Mouse (Mus musculus) lung, embryonic 15.5 days (tissue): ENCODE measurements around the gene Chchd6. TPM values are rescaled to one million over a fixed set of nuclear protein-coding genes. Genes with fewer than 3 reads are reported as not detected.

Experiments
- ATAC-seq: fragments of 200-750 bp; cut with Nextera tagmentation; 2 replicates; pipeline ENCODE4 v1.8.0; 2017; ENCODE audit warnings: moderate number of reproducible peaks, borderline replicate concordance; ENCODE audit not compliant: low FRiP score, low TSS enrichment; ENCODE audit errors: extremely low read depth
- H3K27ac ChIP-seq: fragments of 300-500 bp; sonication (generic); 2 replicates; pipeline ENCODE4 v1.5.1; 2015; ENCODE audit warnings: moderate library complexity, mild to moderate bottlenecking, inconsistent platforms
- H3K27me3 ChIP-seq: fragments of 300-500 bp; sonication (generic); 2 replicates; pipeline ENCODE4 v1.6.1; 2015; ENCODE audit warnings: inconsistent platforms
- H3K36me3 ChIP-seq: fragments of 300-500 bp; sonication (generic); 2 replicates; pipeline ENCODE4 v1.6.1; 2015; ENCODE audit warnings: inconsistent platforms
- H3K4me1 ChIP-seq: fragments of 300-500 bp; sonication (generic); 2 replicates; pipeline ENCODE4 v1.6.1; 2015; ENCODE audit warnings: inconsistent platforms
- H3K4me2 ChIP-seq: fragments of 300-500 bp; sonication (generic); 2 replicates; pipeline ENCODE4 v1.6.1; 2015; ENCODE audit warnings: inconsistent platforms, mild to moderate bottlenecking, moderate library complexity
- H3K4me3 ChIP-seq: fragments of 300-500 bp; sonication (generic); 2 replicates; pipeline ENCODE4 v1.5.1; 2015; ENCODE audit warnings: mild to moderate bottlenecking, inconsistent platforms
- H3K9ac ChIP-seq: fragments of 300-500 bp; sonication (generic); 2 replicates; pipeline ENCODE4 v1.6.1; 2015; ENCODE audit warnings: inconsistent platforms
- H3K9me3 ChIP-seq: fragments of 300-500 bp; sonication (generic); 2 replicates; pipeline ENCODE4 v1.6.1; 2016; ENCODE audit warnings: inconsistent platforms
- WGBS: fragments of 180-500 bp; shearing (Covaris S2); methylation state at CpG from one replicate; pipeline ENCODE4 v1.1.7; 2015; 5-methylcytosine and 5-hydroxymethylcytosine counted together
- polyA plus RNA-seq: library from polyadenylated mRNA; unstranded; fragments of >200 nt; fragmentation: Nextera tagmentation; extraction: Ambion mirVana; gene quantifications from 2 replicates; pipeline ENCODE4 v1.2.1, GENCODE M21; 2015

The Chchd6 gene
- polyA plus RNA-seq, 1 experiment from 2014 or later, result 60.8 TPM

DNA sequence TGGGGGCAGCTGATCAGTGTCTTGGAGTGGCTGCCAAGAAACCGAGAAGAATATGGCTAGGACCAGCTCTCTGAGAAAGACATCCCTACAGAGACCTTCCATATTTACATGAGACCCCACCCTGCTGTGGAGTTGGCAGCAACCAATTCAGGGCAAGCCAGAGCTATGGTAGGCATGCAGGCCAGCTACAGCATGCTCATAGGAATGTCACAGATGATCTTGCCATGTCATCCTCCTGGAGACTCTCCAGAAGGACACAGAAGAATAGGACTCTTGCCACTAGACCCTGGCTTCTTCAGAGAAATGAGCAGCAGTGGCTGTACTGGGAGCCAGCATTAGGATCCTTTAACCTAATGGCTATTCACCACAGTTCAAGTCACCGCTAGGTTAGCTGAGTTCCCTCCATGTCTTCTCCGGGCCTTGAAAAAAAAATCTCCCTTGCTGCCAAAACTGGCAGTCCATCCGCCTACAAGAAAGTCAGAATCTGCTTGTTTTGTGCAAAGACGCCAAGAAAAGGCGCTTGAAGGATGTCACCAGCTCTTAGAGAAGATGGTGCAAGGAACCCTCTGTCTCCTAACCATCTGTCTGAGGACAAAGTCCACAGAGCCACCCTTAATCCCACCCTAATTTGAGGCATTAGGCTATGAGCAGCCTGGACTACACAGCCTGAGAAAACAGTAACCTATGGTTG is 43.0 kb downstream of the Chchd6 start:
- no peak for ATAC-seq
- Histone ChIP-seq H3K27ac (no peak overlapping the region), H3K4me2 (no peak overlapping the region), H3K9ac (no peak overlapping the region), H3K27me3 (no peaks in the 10 kb centered on the region), H3K4me3 (no peak overlapping the region), H3K9me3 (no peaks in the 10 kb centered on the region), H3K36me3 (no peaks in the 10 kb centered on the region), H3K4me1 (peaks cover 4% of the 10 kb centered on the region; the same call in 1 of the 2 replicates)
- WGBS, result 71% methylated on average over 6 of the region's 6 CpGs

DNA sequence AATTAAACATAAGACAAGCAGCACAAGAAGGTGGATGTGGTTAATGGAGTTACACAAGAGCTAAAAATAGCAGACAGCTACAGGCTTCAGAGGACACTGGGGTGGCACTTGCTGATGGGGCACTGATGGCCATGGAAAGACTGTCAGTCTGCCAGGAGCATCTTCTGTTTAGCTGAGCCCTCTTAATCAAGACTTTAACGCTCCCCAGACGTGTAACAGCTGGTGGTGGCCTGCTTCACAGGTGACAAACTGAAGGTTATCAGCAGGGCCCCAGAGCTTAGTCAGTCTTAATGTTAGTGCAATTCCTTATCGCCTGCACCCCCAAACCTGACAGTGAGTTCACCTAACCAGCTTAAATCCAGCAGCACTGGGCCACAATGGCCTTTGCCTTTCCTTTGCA is 46.3 kb downstream of the Chchd6 start:
- Histone ChIP-seq H3K9me3 (no peaks in the 10 kb centered on the region), H3K4me1 (peaks cover 4% of the 10 kb centered on the region; the same call in 1 of the 2 replicates), H3K4me3 (no peak overlapping the region), H3K27ac (no peak overlapping the region), H3K4me2 (no peak overlapping the region), H3K9ac (no peak overlapping the region), H3K36me3 (no peaks in the 10 kb centered on the region), H3K27me3 (no peaks in the 10 kb centered on the region)
- no peak for ATAC-seq
- WGBS, result 48% methylated on average over 3 of the region's 3 CpGs

DNA sequence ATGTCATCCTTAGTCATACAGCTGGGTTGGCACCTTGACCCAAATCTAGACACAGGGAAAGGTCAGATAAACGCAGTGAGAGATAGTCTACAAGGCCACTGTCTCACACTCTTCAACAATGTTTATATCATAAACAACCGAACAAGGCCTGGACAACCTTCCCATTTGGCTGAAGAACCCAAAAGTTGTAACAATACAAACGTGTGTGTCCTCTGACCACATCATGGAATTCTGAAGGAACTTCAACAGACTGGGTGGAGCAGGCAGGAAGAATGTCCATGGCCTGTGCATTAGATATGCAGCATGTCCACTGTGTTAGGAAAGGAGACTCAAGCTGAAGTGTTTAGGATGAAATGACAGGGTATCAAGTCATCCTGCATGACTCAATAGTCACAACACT is 47.5 kb downstream of the Chchd6 start:
- no peaks in the 10 kb centered on the region for H3K36me3 ChIP-seq
- H3K9me3 ChIP-seq, result no peaks in the 10 kb centered on the region
- H3K27me3 ChIP-seq, result no peaks in the 10 kb centered on the region
- H3K4me1 ChIP-seq, result peaks cover 3% of the 10 kb centered on the region; the same call in 1 of the 2 replicates
- H3K4me2 ChIP-seq, result no peak overlapping the region
- no peak overlapping the region for H3K27ac ChIP-seq
- H3K4me3 ChIP-seq, result no peak overlapping the region
- WGBS, result 63% methylated on average over 3 of the region's 3 CpGs
- no peak for ATAC-seq
- H3K9ac ChIP-seq, result no peak overlapping the region

DNA sequence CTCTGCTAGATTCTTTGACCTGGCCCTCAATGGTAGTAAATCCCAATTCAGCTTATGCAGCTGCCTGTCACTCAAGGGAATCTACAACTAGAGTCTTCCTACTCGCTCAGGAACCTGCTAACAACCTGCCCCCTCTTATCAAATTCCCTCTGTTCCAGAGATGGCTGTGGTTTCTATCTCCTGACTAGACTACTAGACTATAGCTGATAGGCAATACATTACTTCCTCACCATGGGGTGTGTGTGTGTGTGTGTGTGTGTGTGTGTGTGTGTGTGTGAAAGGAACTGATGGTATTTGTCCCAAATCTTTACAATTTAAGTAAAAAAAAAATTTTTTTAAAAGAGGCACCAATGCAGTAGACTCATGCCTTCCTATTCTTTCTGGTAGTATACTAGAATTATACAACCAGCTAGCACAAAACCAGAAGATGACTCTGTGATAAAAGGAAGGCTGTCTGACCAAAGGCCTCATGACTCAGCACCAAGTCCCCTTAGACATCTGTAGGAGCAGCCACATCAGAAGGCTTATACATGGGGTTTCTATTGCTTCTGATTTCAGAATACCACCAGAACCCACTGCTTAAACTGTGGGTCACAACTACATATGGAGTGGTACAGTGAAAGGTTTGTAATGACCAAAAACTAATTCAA is 57.2 kb downstream of the Chchd6 start:
- Histone ChIP-seq H3K9me3 (no peaks in the 10 kb centered on the region), H3K4me1 (0 out of 2 replicates have a peak, but pooled peaks cover 3% of the 10 kb centered on the region), H3K4me3 (no peak overlapping the region), H3K9ac (no peak overlapping the region), H3K36me3 (no peaks in the 10 kb centered on the region), H3K27me3 (no peaks in the 10 kb centered on the region), H3K4me2 (no peak overlapping the region), H3K27ac (no peak overlapping the region)
- no peak for ATAC-seq
- 73% methylated on average over 1 of the region's 1 CpGs for WGBS

DNA sequence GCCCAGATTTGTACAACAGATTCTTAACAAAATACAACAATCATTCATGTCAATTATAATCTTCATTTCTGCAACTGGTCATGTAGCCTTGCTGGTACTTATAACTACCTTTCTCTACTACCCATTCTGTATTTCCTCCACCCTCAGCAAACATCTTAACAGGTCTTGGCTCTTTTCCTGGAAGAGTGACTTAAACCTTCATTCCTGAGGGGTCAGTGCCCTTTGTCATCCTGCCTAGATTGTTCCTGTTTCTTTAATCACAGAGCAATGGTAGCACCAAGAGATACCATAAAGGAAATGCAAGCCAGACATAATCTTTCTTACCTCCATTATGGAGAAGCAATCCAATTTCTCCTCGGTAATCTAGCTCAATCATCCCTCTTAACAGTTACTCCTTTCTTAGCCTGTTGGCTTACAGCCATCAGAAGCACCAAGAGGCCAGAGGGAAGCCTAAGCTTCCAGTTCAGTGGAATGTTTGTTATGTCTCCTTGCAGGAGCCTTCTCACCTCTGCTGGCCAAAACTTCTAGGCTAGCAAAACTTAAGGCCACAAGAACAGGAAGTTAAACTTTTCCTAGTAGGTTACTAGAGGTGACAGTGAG is 59.7 kb downstream of the Chchd6 start:
- Histone ChIP-seq H3K9me3 (no peaks in the 10 kb centered on the region), H3K27me3 (no peaks in the 10 kb centered on the region), H3K36me3 (no peaks in the 10 kb centered on the region), H3K4me1 (0 out of 2 replicates have a peak, but pooled peaks cover 3% of the 10 kb centered on the region), H3K9ac (no peak overlapping the region), H3K4me3 (no peak overlapping the region), H3K4me2 (no peak overlapping the region), H3K27ac (no peak overlapping the region)
- WGBS, result 16% methylated on average over 1 of the region's 1 CpGs
- no peak for ATAC-seq

DNA sequence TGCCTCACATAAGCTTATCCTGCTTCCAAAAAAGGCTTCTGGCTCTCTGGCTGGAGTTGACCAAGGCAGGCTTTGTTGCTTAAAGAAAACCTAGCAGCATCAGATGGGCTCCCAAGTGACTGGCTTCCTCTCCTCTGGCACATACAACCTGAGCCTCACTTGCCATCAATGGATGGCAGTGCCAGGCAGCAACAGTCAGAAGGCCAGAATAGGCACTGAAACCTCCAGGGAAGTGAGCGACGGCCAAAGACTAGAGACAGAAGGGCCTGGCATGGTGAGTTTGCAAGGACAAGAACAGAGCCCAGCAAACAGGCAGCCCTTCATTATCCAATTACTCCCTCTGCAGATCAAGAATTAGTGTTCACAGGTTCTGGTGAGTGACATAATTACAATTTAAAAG is 70.7 kb downstream of the Chchd6 start:
- Histone ChIP-seq H3K4me1 (no peaks in the 10 kb centered on the region), H3K27me3 (no peaks in the 10 kb centered on the region), H3K4me2 (no peak overlapping the region), H3K27ac (no peak overlapping the region), H3K9me3 (no peaks in the 10 kb centered on the region), H3K36me3 (no peaks in the 10 kb centered on the region), H3K9ac (no peak overlapping the region), H3K4me3 (no peak overlapping the region)
- WGBS, result 81% methylated on average over 2 of the region's 2 CpGs
- no peak for ATAC-seq

DNA sequence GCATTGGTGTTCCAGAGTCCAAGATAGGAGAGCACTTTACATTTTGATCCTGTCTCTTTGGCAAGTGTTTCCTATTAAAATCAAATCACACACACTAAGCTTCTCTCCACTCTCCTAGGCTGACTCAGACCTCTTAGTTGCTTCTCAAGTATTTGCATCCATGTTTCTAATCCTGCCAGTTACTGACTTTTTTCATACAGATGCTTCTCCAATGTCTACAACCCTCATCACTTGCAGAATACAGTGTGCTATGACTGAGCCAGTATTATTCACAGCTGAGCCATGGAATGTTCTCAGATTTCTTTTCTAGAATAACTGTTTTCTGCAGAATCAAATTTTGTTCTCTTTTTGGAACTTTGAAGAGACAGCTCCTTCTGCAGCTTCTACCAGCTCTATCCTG is 85.3 kb downstream of the Chchd6 start:
- Histone ChIP-seq H3K27me3 (no peaks in the 10 kb centered on the region), H3K36me3 (no peaks in the 10 kb centered on the region), H3K27ac (no peak overlapping the region), H3K9me3 (no peaks in the 10 kb centered on the region), H3K4me3 (no peak overlapping the region), H3K4me1 (no peaks in the 10 kb centered on the region), H3K9ac (no peak overlapping the region), H3K4me2 (no peak overlapping the region)
- ATAC-seq, result no peak

DNA sequence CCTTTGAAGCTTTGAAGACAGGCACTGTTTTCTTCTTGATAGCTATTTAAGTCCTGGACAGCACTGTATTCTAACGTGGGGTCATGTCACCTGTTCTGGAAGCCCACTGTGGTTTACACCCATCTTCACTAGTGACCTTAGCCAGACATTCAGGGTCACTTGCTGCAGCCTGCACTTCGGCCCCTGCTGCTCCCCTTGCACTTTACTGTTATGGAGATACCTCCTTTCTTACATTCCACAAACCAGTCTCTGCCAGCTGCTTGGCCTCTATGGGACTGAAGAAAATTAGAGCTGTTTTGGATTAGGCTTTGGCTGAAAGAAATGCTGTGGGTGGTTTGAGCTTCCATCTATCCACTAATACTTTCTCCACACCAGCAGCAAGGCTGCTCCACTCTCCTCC is 86.7 kb downstream of the Chchd6 start:
- Histone ChIP-seq H3K9me3 (no peaks in the 10 kb centered on the region), H3K27ac (no peak overlapping the region), H3K27me3 (no peaks in the 10 kb centered on the region), H3K9ac (no peak overlapping the region), H3K4me1 (no peaks in the 10 kb centered on the region), H3K4me3 (no peak overlapping the region), H3K4me2 (no peak overlapping the region), H3K36me3 (no peaks in the 10 kb centered on the region)
- no peak for ATAC-seq
- WGBS, result 70% methylated on average over 2 of the region's 2 CpGs

DNA sequence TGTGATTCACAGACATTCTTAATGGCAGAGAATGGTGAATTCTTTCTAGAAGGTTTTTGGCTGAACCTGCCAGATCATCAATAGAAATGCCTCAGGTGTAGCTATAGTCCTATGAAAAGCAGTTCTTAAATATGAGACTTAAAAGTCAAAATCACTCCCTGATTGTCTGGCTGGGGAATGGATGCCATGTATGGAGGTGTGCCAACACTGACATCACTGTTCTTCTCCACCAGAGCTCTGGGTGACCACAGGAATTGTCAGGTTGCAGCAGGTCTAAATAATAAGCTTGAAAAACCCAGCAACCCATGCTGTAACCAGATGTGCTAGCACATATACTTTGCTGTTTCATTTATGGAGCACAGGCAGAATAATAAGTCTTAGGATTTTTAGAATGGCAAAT is 87.2 kb downstream of the Chchd6 start:
- Histone ChIP-seq H3K27me3 (no peaks in the 10 kb centered on the region), H3K27ac (no peak overlapping the region), H3K9ac (no peak overlapping the region), H3K4me1 (no peaks in the 10 kb centered on the region), H3K4me2 (no peak overlapping the region), H3K36me3 (no peaks in the 10 kb centered on the region), H3K9me3 (no peaks in the 10 kb centered on the region), H3K4me3 (no peak overlapping the region)
- ATAC-seq, result no peak

DNA sequence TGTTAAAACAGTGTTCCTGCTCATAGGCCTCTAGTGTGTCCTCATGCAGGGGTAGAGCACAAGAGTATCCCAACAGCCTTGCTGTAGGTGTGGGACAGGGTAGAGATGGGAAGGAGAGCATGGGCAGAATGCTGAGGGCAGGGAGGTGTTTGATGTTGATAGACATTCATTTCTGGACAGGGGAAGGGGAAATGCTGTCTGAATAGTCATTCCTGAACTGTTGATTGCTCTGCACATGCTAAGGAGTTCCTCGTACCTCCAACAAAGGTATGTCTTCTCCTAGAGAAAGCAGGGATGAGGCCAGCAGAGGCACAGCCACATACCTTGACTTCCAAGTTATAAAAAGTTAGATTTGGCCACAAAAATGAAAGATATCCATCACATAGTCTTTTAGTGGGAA is 95.5 kb downstream of the Chchd6 start:
- WGBS, result 84% methylated on average over 1 of the region's 1 CpGs
- Histone ChIP-seq H3K4me2 (no peak overlapping the region), H3K27ac (no peak overlapping the region), H3K36me3 (no peaks in the 10 kb centered on the region), H3K4me3 (no peak overlapping the region), H3K27me3 (no peaks in the 10 kb centered on the region), H3K9ac (no peak overlapping the region), H3K9me3 (no peaks in the 10 kb centered on the region), H3K4me1 (no peaks in the 10 kb centered on the region)
- no peak for ATAC-seq

DNA sequence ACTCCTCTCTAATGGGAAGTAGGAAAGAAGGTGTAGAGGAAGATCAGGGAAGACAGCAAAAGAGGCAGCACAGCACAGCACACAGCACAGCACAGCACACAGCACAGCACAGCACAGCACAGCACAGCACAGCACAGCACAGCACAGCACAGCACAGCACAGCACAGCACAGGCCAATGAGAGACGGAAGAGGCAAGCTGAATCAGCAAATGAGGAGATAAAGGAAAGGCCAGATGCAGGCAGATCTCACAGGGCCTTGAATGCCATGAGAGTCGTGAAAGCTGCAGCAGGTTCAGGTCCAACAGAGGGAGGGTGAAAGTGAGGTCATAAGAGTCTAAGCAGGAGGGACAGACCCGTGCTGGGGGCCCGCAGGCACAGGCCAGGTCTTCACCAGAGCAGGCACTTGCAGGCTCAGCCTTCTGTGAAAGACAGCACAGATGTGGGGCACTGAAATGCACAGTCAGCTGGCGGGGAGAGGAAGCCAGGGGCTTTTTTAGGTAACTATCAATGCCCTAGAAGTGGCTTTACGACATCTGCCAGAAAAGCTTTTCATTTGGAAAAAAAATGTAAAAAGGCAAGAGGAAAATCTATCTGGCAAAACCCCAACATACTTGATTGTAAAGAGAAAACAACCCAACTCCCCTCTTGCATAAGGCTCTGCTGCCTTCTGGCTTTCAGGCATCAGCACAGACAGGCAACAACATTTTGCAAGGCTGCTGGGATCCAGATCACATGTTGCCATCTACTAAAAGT is 96.5 kb downstream of the Chchd6 start:
- no peak overlapping the region for H3K4me2 ChIP-seq
- WGBS, result 43% methylated on average over 6 of the region's 6 CpGs
- no peaks in the 10 kb centered on the region for H3K9me3 ChIP-seq
- H3K4me3 ChIP-seq, result no peak overlapping the region
- ATAC-seq, result no peak
- H3K9ac ChIP-seq, result no peak overlapping the region
- no peak overlapping the region for H3K27ac ChIP-seq
- no peaks in the 10 kb centered on the region for H3K27me3 ChIP-seq
- H3K4me1 ChIP-seq, result no peaks in the 10 kb centered on the region
- H3K36me3 ChIP-seq, result no peaks in the 10 kb centered on the region

DNA sequence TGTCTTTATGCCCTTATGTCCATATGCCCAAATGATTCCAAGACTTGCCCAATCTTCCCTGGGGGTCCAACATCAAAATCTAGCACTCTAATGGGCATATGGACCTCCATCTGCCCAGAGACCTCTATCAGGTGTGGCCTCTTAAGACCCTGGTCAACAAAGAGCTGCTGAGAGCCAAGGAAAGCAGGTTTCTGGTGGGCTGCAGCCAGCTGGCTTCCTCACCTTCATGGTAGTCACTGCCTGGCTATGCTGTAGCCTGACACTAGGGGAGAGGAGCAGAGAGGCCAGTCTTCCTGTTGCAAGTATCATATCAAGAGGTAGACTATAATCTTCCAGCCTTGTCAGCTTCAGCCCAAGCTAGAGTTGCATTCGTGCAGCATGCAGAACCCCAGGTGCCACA is 98.5 kb downstream of the Chchd6 start:
- Histone ChIP-seq H3K27ac (no peak overlapping the region), H3K9me3 (no peaks in the 10 kb centered on the region), H3K9ac (no peak overlapping the region), H3K4me1 (no peaks in the 10 kb centered on the region), H3K4me2 (no peak overlapping the region), H3K27me3 (no peaks in the 10 kb centered on the region), H3K36me3 (no peaks in the 10 kb centered on the region), H3K4me3 (no peak overlapping the region)
- ATAC-seq, result no peak
- WGBS, result 91% methylated on average over 1 of the region's 1 CpGs
